Mouse (Mus musculus) urinary bladder, postnatal 14 days (tissue): ENCODE results near the gene Fpgs.

Experiments
- DNase-seq: peaks from one replicate; pipeline ENCODE4 v3.0.0; 2021; ENCODE audit warnings: low spot score

The Fpgs gene

GRCm38 (mm10) chr2:32724832-32725790 is 21.2 kb upstream of the Fpgs start:
- DNase-seq = no peak

GRCm38 (mm10) chr2:32724149-32724548 is 20.2 kb upstream of the Fpgs start:
- no peak for DNase-seq

- DNase-seq = no peak
Observed at GRCm38 (mm10) chr2:32722581-32722980, 18.6 kb upstream of the Fpgs start.

- no peak for DNase-seq
Observed at GRCm38 (mm10) chr2:32722046-32722445, 18.1 kb upstream of the Fpgs start.

GRCm38 (mm10) chr2:32720681-32721229 is 16.8 kb upstream of the Fpgs start, which contains the start of gene Sh2d3c:
TSS of gene Sh2d3c (plus strand) at chr2:32721055.
- no peak for DNase-seq

GRCm38 (mm10) chr2:32720053-32720452 is 16.1 kb upstream of the Fpgs start:
- no peak for DNase-seq

- DNase-seq = no peak
Observed at GRCm38 (mm10) chr2:32718761-32719160, 14.8 kb upstream of the Fpgs start.

- DNase-seq = no peak
Observed at GRCm38 (mm10) chr2:32714987-32715425, 11.1 kb upstream of the Fpgs start.

- DNase-seq = no peak
Observed at GRCm38 (mm10) chr2:32714117-32714986, 10.4 kb upstream of the Fpgs start.

GRCm38 (mm10) chr2:32712934-32713817 is 9.2 kb upstream of the Fpgs start, which contains the start of gene Cdk9:
TSS of gene Cdk9 (minus strand) at chr2:32713076.
- peak; percentile 91 for DNase-seq

- peak; percentile 94 for DNase-seq
Observed at GRCm38 (mm10) chr2:32712586-32712933, 8.6 kb upstream of the Fpgs start.

- peak; percentile 75 for DNase-seq
Observed at GRCm38 (mm10) chr2:32712108-32712551, 8.2 kb upstream of the Fpgs start.

- no peak for DNase-seq
Observed at GRCm38 (mm10) chr2:32711301-32712056, 7.5 kb upstream of the Fpgs start.

- no peak for DNase-seq
Observed at GRCm38 (mm10) chr2:32710425-32710824, 6.5 kb upstream of the Fpgs start.

- no peak for DNase-seq
Observed at GRCm38 (mm10) chr2:32709521-32710137, 5.7 kb upstream of the Fpgs start.

GRCm38 (mm10) chr2:32708643-32709042 is 4.7 kb upstream of the Fpgs start:
- peak; percentile 55 for DNase-seq

GRCm38 (mm10) chr2:32706971-32707370 is 3.0 kb upstream of the Fpgs start:
- no peak for DNase-seq

- DNase-seq = no peak
Observed at GRCm38 (mm10) chr2:32705018-32705417, 1.1 kb upstream of the Fpgs start.

- no peak for DNase-seq
Observed at GRCm38 (mm10) chr2:32703046-32703445, 899 bp downstream of the Fpgs start.
